Mouse (Mus musculus): Measurements from ENCODE around the gene Snx33. TPM values are rescaled to one million over a fixed set of nuclear protein-coding genes. Genes with fewer than 3 reads are reported as not detected.
A peak's percentile ranks its signal among the peaks of the same experiment; 100 is the strongest.

Gene Snx33
- total and polyA plus RNA-seq, 3 experiments = 2.2 to 3.5 TPM; not detected in 1

DNA sequence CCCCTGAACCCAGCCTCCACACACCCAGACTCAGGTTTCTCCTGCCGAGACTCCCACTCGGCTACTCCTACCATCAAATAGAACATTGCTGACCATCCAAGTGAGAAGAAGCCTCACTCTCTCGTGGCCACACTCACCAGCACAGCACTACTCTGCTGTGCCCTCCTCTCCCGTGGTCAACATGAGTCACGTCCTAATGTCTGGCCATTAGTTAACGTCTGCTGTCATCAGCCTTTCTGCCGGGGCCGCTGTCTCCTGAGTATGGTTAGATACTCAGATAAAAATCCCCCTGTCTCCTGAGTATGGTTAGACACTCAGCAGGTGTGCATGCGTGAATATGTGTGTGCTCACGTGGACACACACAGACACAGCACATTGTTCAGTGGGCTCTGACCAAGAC is 57.4 kb downstream of the Snx33 start (continued):
- no peak for TF ChIP-seq EP300 (IDR thresholded peaks at IDR 0.05; ENCODE audit: low read depth in 1 of 2, low read length in 2 of 2)

GRCm38 (mm10) chr9:56869552-56869951 is 58.6 kb downstream of the Snx33 start:
- Histone ChIP-seq H3K27ac (ENCODE audit: control insufficient read depth, low read depth, low read length) (no peak overlapping the region), H3K9me3 (replicated peaks; ENCODE audit: insufficient read depth, low read length) (no peaks in the 10 kb centered on the region), H3K9ac (ENCODE audit: control insufficient read depth, low read depth, low read length, poor library complexity, severe bottlenecking) (no peak overlapping the region), H3K79me2 (ENCODE audit: control insufficient read depth, insufficient read depth, low read length, poor library complexity) (no peaks in the 10 kb centered on the region), H3K27me3 (ENCODE audit: control insufficient read depth in 1 of 2, insufficient read depth in 2 of 2, low read length in 2 of 2) (peaks cover 0 to 1% of the 10 kb centered on the region in 2 experiments; a peak in 3 of 4 replicates), H3K4me1 (ENCODE audit: control insufficient read depth in 1 of 2, insufficient read depth in 2 of 2, low read length in 2 of 2) (peaks cover 0 to 5% of the 10 kb centered on the region in 2 experiments; a peak in 1 of 4 replicates), H3K4me3 (ENCODE audit: control insufficient read depth in 1 of 2, insufficient read depth in 1 of 2, low read depth in 2 of 2, low read length in 2 of 2) (no peak overlapping the region), H3K36me3 (ENCODE audit: control insufficient read depth in 1 of 2, insufficient read depth in 2 of 2, low read length in 2 of 2) (no peaks in the 10 kb centered on the region)
- DNase-seq (ENCODE audit: low read depth, low spot score) = peak; percentile 15
- TF ChIP-seq POLR2A (IDR thresholded peaks at IDR 0.05; ENCODE audit: control insufficient read depth in 1 of 2, insufficient read depth in 1 of 2, low read depth in 1 of 2, low read length in 2 of 2, poor library complexity in 1 of 2) = no peak
- no peak for TF ChIP-seq MYC (IDR thresholded peaks at IDR 0.05; ENCODE audit: low read depth, low read length)
- no peak for TF ChIP-seq ZNF384 (IDR thresholded peaks at IDR 0.05; ENCODE audit: low read depth, low read length)
- TF ChIP-seq MYB (IDR thresholded peaks at IDR 0.05; ENCODE audit: low read depth, low read length) = no peak
- TF ChIP-seq MAX (IDR thresholded peaks at IDR 0.05; ENCODE audit: low read length) = no peak
- TF ChIP-seq NELFE (IDR thresholded peaks at IDR 0.05; ENCODE audit: low read depth, low read length) = no peak
- no peak for TF ChIP-seq TCF12 (IDR thresholded peaks at IDR 0.05; ENCODE audit: low read depth, low read length)
- no peak for TF ChIP-seq NRF1 (IDR thresholded peaks at IDR 0.05; ENCODE audit: insufficient read depth, low read depth, low read length, poor library complexity, severe bottlenecking)
- TF ChIP-seq E2F4 (IDR thresholded peaks at IDR 0.05; ENCODE audit: borderline replicate concordance, low read depth, low read length) = no peak
- TF ChIP-seq ZC3H11A (IDR thresholded peaks at IDR 0.05; ENCODE audit: low read depth, low read length) = no peak
- TF ChIP-seq MAZ (IDR thresholded peaks at IDR 0.05; ENCODE audit: low read depth, low read length) = no peak
- TF ChIP-seq CHD2 (IDR thresholded peaks at IDR 0.05; ENCODE audit: low read length) = no peak
- no peak for TF ChIP-seq GATA1 (IDR thresholded peaks at IDR 0.05; ENCODE audit: low read depth, low read length)
- TF ChIP-seq TAL1 (IDR thresholded peaks at IDR 0.05; ENCODE audit: low read length) = no peak
- TF ChIP-seq MAFK (IDR thresholded peaks at IDR 0.05; ENCODE audit: borderline replicate concordance, low read depth, low read length) = no peak
- TF ChIP-seq CTCF (IDR thresholded peaks at IDR 0.05 in 2 of 3, conservative IDR thresholded peaks at IDR 0.05 in 1 of 3; ENCODE audit: control insufficient read depth in 1 of 3, insufficient read depth in 1 of 3, low read depth in 2 of 3, low read length in 3 of 3, poor library complexity in 1 of 3, severe bottlenecking in 1 of 3) = no peak
- no peak for TF ChIP-seq ZMIZ1 (IDR thresholded peaks at IDR 0.05; ENCODE audit: low read depth, low read length)
- TF ChIP-seq CHD1 (IDR thresholded peaks at IDR 0.05; ENCODE audit: low read depth, low read length) = no peak
- no peak for TF ChIP-seq RAD21 (IDR thresholded peaks at IDR 0.05; ENCODE audit: low read depth, low read length)

DNA sequence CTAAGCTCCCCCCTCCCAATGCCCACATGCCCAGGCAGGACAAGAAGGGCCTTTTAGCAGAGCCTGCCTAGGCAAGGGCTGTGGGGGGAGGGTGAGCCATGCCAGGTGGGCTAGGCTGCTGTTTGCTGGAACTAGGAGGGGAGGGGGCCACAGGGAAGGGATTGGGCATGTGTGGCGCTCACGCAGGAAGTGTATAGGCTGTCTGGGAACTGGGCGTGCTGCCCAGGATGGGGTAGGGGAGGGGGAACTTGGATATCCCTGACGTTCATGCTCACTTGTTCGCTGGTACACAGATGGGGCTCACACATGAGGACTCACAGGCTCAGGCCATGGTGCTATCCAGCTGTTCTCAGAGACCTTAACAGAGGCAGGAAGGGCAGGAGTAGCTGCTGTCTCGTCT is 59.9 kb downstream of the Snx33 start:
- peaks cover 0 to 5% of the 10 kb centered on the region in 2 experiments; a peak in 1 of 4 replicates for H3K4me1 ChIP-seq (ENCODE audit: control insufficient read depth in 1 of 2, insufficient read depth in 2 of 2, low read length in 2 of 2)
- H3K27me3 ChIP-seq (ENCODE audit: control insufficient read depth in 1 of 2, insufficient read depth in 2 of 2, low read length in 2 of 2) = peaks cover 5 to 7% of the 10 kb centered on the region in 2 experiments
- no peak for DNase-seq (ENCODE audit: low read depth, low spot score)
- H3K79me2 ChIP-seq (ENCODE audit: control insufficient read depth, insufficient read depth, low read length, poor library complexity) = no peaks in the 10 kb centered on the region
- H3K9me3 ChIP-seq (replicated peaks; ENCODE audit: insufficient read depth, low read length) = no peaks in the 10 kb centered on the region
- no peak overlapping the region for H3K9ac ChIP-seq (ENCODE audit: control insufficient read depth, low read depth, low read length, poor library complexity, severe bottlenecking)
- no peak overlapping the region for H3K4me3 ChIP-seq (ENCODE audit: control insufficient read depth in 1 of 2, insufficient read depth in 1 of 2, low read depth in 2 of 2, low read length in 2 of 2)
- TF ChIP-seq CHD1 (IDR thresholded peaks at IDR 0.05; ENCODE audit: low read depth, low read length) = no peak
- H3K36me3 ChIP-seq (ENCODE audit: control insufficient read depth in 1 of 2, insufficient read depth in 2 of 2, low read length in 2 of 2) = no peaks in the 10 kb centered on the region
- H3K27ac ChIP-seq (ENCODE audit: control insufficient read depth, low read depth, low read length) = no peak overlapping the region

Other genes starting within 250 kb of the Snx33 start
- not detected in 2 replicates for gene Lingo1, start 131.9 kb downstream of the Snx33 start, total RNA-seq (2012; rRNA removed)
- gene Lingo1, start 131.9 kb downstream of the Snx33 start, polyA plus RNA-seq (2012; ENCODE audit: insufficient read depth in 1 of 2, insufficient read length in 2 of 2, low read depth in 1 of 2, low replicate concordance in 2 of 2, missing spikeins in 1 of 2) = not detected
- not detected in 2 replicates for gene Odf3l1, start 63.7 kb downstream of the Snx33 start, total RNA-seq (2012; rRNA removed)
- gene Odf3l1, start 63.7 kb downstream of the Snx33 start, polyA plus RNA-seq (2012; ENCODE audit: insufficient read depth in 1 of 2, insufficient read length in 2 of 2, low read depth in 1 of 2, low replicate concordance in 2 of 2, missing spikeins in 1 of 2) = not detected
- 0.16 and 0.23 TPM in 2 replicates for gene Cspg4, start 63.3 kb downstream of the Snx33 start, total RNA-seq (2012; rRNA removed)
- under 1 TPM in 1 of 2 experiments, not detected in 1; 0.15 TPM for gene Cspg4, start 63.3 kb downstream of the Snx33 start, polyA plus RNA-seq (2012; ENCODE audit: insufficient read depth in 1 of 2, insufficient read length in 2 of 2, low read depth in 1 of 2, low replicate concordance in 2 of 2, missing spikeins in 1 of 2)
- 160 and 183 TPM in 2 replicates for gene Imp3, start 9.1 kb upstream of the Snx33 start, total RNA-seq (2012; rRNA removed)
- 100 to 1,000 TPM in 1 of 2 experiments, not detected in 1; 154 TPM for gene Imp3, start 9.1 kb upstream of the Snx33 start, polyA plus RNA-seq (2012; ENCODE audit: insufficient read depth in 1 of 2, insufficient read length in 2 of 2, low read depth in 1 of 2, low replicate concordance in 2 of 2, missing spikeins in 1 of 2)
- gene Snupn, start 22.5 kb upstream of the Snx33 start, total RNA-seq (2012; rRNA removed) = 13.0 and 14.6 TPM in 2 replicates
- 10 to 100 TPM in 1 of 2 experiments, not detected in 1; 14.7 TPM for gene Snupn, start 22.5 kb upstream of the Snx33 start, polyA plus RNA-seq (2012; ENCODE audit: insufficient read depth in 1 of 2, insufficient read length in 2 of 2, low read depth in 1 of 2, low replicate concordance in 2 of 2, missing spikeins in 1 of 2)
- gene Ptpn9, start 66.6 kb upstream of the Snx33 start, total RNA-seq (2012; rRNA removed) = 10.6 and 12.0 TPM in 2 replicates
- 10 to 100 TPM in 1 of 2 experiments, not detected in 1; 24.3 TPM for gene Ptpn9, start 66.6 kb upstream of the Snx33 start, polyA plus RNA-seq (2012; ENCODE audit: insufficient read depth in 1 of 2, insufficient read length in 2 of 2, low read depth in 1 of 2, low replicate concordance in 2 of 2, missing spikeins in 1 of 2)
- gene Sin3a, start 143.7 kb upstream of the Snx33 start, total RNA-seq (2012; rRNA removed) = 27.0 and 37.5 TPM in 2 replicates
- 100 to 1,000 TPM in 1 of 2 experiments, 10 to 100 TPM in 1; 47.5 to 715 TPM for gene Sin3a, start 143.7 kb upstream of the Snx33 start, polyA plus RNA-seq (2012; ENCODE audit: insufficient read depth in 1 of 2, insufficient read length in 2 of 2, low read depth in 1 of 2, low replicate concordance in 2 of 2, missing spikeins in 1 of 2)
- 30.5 and 32.2 TPM in 2 replicates for gene Man2c1, start 202.3 kb upstream of the Snx33 start, total RNA-seq (2012; rRNA removed)
- 10 to 100 TPM in 1 of 2 experiments, not detected in 1; 73.7 TPM for gene Man2c1, start 202.3 kb upstream of the Snx33 start, polyA plus RNA-seq (2012; ENCODE audit: insufficient read depth in 1 of 2, insufficient read length in 2 of 2, low read depth in 1 of 2, low replicate concordance in 2 of 2, missing spikeins in 1 of 2)
- gene Neil1, start 219.9 kb upstream of the Snx33 start, total RNA-seq (2012; rRNA removed) = 1.8 TPM in 2 replicates
- gene Neil1, start 219.9 kb upstream of the Snx33 start, polyA plus RNA-seq (2012; ENCODE audit: insufficient read depth in 1 of 2, insufficient read length in 2 of 2, low read depth in 1 of 2, low replicate concordance in 2 of 2, missing spikeins in 1 of 2) = 1 to 10 TPM in 1 of 2 experiments, not detected in 1; 4.3 TPM
- gene Commd4, start 230.0 kb upstream of the Snx33 start, total RNA-seq (2012; rRNA removed) = 77.3 and 90.6 TPM in 2 replicates
- 10 to 100 TPM in 1 of 2 experiments, not detected in 1; 89.7 TPM for gene Commd4, start 230.0 kb upstream of the Snx33 start, polyA plus RNA-seq (2012; ENCODE audit: insufficient read depth in 1 of 2, insufficient read length in 2 of 2, low read depth in 1 of 2, low replicate concordance in 2 of 2, missing spikeins in 1 of 2)